Mouse (Mus musculus) hindbrain, embryonic 12.5 days (tissue): ENCODE results near the gene Fut11. TPM values are rescaled to one million over a fixed set of nuclear protein-coding genes. Genes with fewer than 3 reads are reported as not detected.

Experiments used
- ATAC-seq: fragments of 200-750 bp; cut with Nextera tagmentation; 2 replicates; pipeline ENCODE4 v1.8.0; 2017; ENCODE audit warnings: moderate TSS enrichment; ENCODE audit not compliant: low FRiP score
- H3K27ac ChIP-seq: fragments of 300-500 bp; sonication (generic); 2 replicates; pipeline ENCODE4 v1.5.1; 2016; ENCODE audit warnings: mild to moderate bottlenecking
- H3K27me3 ChIP-seq: fragments of 300-500 bp; sonication (generic); 2 replicates; pipeline ENCODE4 v1.6.1; 2016; ENCODE audit warnings: mild to moderate bottlenecking
- H3K36me3 ChIP-seq: fragments of 300-500 bp; sonication (generic); 2 replicates; pipeline ENCODE4 v1.6.1; 2016; ENCODE audit warnings: mild to moderate bottlenecking
- H3K4me1 ChIP-seq: fragments of 300-500 bp; sonication (generic); 2 replicates; pipeline ENCODE4 v1.6.1; 2016
- H3K4me2 ChIP-seq: fragments of 300-500 bp; sonication (generic); replicated peaks from 2 replicates; pipeline ENCODE4 v1.6.1; 2016; ENCODE audit warnings: mild to moderate bottlenecking
- H3K4me3 ChIP-seq: fragments of 300-500 bp; sonication (generic); 2 replicates; pipeline ENCODE4 v1.5.1; 2016; ENCODE audit warnings: mild to moderate bottlenecking
- H3K9ac ChIP-seq: fragments of 300-500 bp; sonication (generic); 2 replicates; pipeline ENCODE4 v1.6.1; 2016; ENCODE audit warnings: mild to moderate bottlenecking, moderate library complexity
- H3K9me3 ChIP-seq: fragments of 300-500 bp; sonication (generic); replicated peaks from 2 replicates; pipeline ENCODE4 v1.6.1; 2016; ENCODE audit warnings: mild to moderate bottlenecking
- WGBS: fragments of 180-500 bp; shearing (Covaris S2); methylation state at CpG from one replicate; pipeline ENCODE4 v1.1.7; 2016; 5-methylcytosine and 5-hydroxymethylcytosine counted together
- polyA plus RNA-seq: library from polyadenylated mRNA; unstranded; fragments of >200 nt; fragmentation: Nextera tagmentation; extraction: Ambion mirVana; gene quantifications from 2 replicates; pipeline ENCODE4 v1.2.1, GENCODE M21; 2016

The Fut11 gene
- polyA plus RNA-seq, 1 experiment from 2014 or later: 32.0 TPM

DNA sequence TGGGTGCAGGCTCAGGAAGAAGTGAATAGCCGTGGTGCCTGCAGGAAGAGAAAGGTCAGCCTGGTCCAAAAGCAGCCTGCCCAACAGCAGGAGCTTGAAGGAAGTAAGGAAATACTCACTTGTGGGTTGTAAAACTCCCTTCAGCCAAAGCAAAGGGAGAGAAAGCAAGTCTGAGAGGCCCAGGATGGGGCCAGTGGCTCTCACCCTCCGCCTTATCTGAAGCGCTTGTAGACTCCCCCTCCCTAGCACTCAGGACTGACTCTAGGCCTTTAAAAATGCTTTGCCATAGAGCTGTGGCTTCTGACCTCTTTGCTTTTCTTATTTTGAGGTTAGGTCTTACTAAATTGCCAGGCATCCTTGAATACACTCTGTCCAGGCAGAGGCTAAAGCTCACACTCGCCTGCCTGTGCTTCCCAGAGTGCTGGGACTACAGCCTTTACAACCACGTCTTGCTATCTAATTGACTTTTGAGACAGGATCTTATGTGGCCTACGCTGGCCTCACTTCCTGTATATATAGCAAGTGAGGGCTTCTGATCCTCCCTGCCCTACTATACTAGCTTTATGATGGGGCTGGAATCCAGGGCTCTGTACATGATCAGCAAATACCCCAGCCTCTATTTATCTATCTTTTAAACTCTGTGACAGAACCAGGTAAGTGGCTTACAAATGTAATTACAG lies 31.0 kb downstream of the Fut11 start:
- H3K9ac ChIP-seq: no peak overlapping the region
- H3K36me3 ChIP-seq: peaks cover 93% of the 10 kb centered on the region
- H3K4me3 ChIP-seq: no peak overlapping the region
- no peak for ATAC-seq
- WGBS: 82% methylated on average over 6 of the region's 6 CpGs
- H3K4me1 ChIP-seq: no peaks in the 10 kb centered on the region
- no peaks in the 10 kb centered on the region for H3K9me3 ChIP-seq
- H3K27me3 ChIP-seq: no peaks in the 10 kb centered on the region
- H3K27ac ChIP-seq: no peak overlapping the region
- H3K4me2 ChIP-seq: no peak overlapping the region

DNA sequence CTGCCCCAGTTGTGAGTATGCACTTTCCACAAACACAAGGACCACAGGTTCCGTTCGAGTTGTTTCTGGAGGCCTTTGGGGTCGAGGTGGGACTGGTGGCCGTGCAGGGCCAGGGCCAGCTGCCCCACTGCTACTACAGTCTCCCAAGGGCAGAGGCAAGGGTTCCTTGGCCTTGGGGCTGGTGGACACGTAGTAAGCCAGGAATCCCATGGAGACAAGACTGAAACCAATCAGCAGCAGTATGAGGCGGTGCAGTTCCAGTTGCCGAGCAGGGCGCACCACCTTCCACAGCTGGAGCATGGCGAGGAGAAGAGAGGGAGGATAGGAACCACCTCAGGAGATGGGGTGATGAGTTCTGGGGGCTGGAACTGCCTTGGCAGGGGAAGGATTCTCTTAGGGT lies 35.1 kb downstream of the Fut11 start:
- Histone ChIP-seq H3K36me3 (peaks cover 55% of the 10 kb centered on the region), H3K27ac (no peak overlapping the region), H3K9ac (no peak overlapping the region), H3K4me2 (no peak overlapping the region), H3K27me3 (no peaks in the 10 kb centered on the region), H3K4me3 (no peak overlapping the region), H3K9me3 (no peaks in the 10 kb centered on the region), H3K4me1 (peaks cover 9% of the 10 kb centered on the region)
- 92% methylated on average over 9 of the region's 9 CpGs for whole genome bisulfite sequencing
- no peak for ATAC-seq

GRCm38 (mm10) chr14:20730853-20731602 lies 36.3 kb downstream of the Fut11 start:
- Histone ChIP-seq H3K36me3 (peaks cover 46% of the 10 kb centered on the region), H3K27me3 (no peaks in the 10 kb centered on the region), H3K27ac (no peak overlapping the region), H3K4me3 (no peak overlapping the region), H3K9ac (no peak overlapping the region), H3K4me1 (peaks cover 13% of the 10 kb centered on the region), H3K4me2 (no peak overlapping the region), H3K9me3 (no peaks in the 10 kb centered on the region)
- WGBS: 94% methylated on average over 9 of the region's 9 CpGs
- ATAC-seq: no peak

- ATAC-seq: no peak
- Histone ChIP-seq H3K27ac (peak overlapping the region; percentile 78; the same call in 1 of the 2 replicates), H3K4me1 (peaks cover 13% of the 10 kb centered on the region), H3K4me2 (peak overlapping the region; percentile 92), H3K4me3 (peak overlapping the region; percentile 89), H3K36me3 (peaks cover 41% of the 10 kb centered on the region), H3K9me3 (no peaks in the 10 kb centered on the region), H3K9ac (peak overlapping the region; percentile 93), H3K27me3 (no peaks in the 10 kb centered on the region)
- WGBS: 51% methylated on average over 12 of the region's 12 CpGs
These were observed 38.5 kb downstream of the Fut11 start for GRCm38 (mm10) chr14:20733041-20733951.

DNA sequence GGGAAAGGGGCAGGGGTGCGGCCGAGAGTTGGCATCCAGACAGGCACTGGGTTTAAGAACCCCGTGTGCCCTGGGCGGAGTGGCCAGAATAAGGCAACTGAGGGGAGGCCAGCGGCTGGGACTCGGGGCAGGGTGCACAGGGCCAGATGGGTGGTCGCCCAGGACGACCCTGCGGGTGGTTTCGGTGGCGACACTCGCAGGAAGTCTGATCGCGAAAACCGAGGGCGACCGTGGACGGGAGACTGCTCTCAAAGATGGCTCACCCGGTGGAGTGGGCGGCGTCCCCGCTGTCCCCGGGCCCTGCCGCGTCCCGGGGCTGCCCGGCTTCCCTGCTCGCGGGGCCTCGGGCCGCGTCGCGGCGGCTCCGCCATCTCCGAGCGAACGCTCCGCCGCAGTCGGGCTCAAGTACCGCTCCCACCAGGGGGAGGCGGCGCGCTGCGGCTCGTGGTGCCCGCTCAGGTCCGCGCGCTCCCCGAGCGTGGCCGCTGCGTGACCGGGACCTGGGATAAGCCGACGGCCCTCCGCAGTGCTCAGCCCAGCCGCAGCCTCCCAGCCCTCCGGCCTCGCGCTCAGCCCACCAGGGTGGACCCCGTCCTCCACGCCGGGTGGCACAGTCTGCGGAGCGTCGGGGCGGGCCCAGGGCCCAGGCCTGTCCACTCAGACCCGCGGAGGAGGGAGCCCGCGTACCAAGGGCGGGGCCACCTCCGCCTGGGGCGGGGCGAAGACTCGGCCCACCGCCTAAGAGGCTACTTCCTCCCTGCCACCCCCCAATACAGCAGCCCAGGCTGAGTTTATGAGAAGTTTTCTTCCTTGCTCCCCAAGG lies 39.4 kb downstream of the Fut11 start, which contains the start of gene Ndst2:
Gene Ndst2, minus strand, starts transcription at position 611 of the 823 bp plus-strand sequence.
- ATAC-seq: peak; percentile 98

DNA sequence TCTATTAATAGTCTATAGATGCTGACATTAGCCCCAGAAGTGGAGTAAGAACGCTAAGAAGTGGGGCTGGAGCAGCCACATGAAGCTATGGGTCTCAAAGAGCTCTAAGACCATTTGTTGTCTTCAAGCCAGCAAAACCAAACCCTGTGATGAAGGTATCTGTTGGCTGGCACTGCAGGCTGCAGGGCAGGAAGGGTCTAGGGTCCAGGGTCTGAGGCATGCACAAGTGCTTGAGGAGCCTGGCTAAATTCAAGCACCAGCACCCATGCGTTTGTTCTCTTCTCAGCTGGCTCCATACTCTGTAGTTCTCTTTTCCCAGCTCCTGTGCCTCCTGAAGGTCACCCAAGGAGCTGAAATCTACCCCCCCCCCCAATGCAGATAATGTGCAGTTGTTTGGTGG lies 40.3 kb downstream of the Fut11 start:
- peaks cover 13% of the 10 kb centered on the region for H3K4me1 ChIP-seq
- peak overlapping the region; percentile 78 for H3K27ac ChIP-seq
- H3K4me3 ChIP-seq: no peak overlapping the region
- no peak overlapping the region for H3K9ac ChIP-seq
- H3K9me3 ChIP-seq: no peaks in the 10 kb centered on the region
- no peak for ATAC-seq
- peaks cover 42% of the 10 kb centered on the region for H3K36me3 ChIP-seq
- 71% methylated on average over 2 of the region's 2 CpGs for WGBS
- no peaks in the 10 kb centered on the region for H3K27me3 ChIP-seq
- no peak overlapping the region for H3K4me2 ChIP-seq

More for the DNA sequence above, 39.4 kb downstream of the Fut11 start, which contains the start of gene Ndst2:
- Histone ChIP-seq H3K4me1 (peaks cover 13% of the 10 kb centered on the region), H3K27me3 (no peaks in the 10 kb centered on the region), H3K9me3 (no peaks in the 10 kb centered on the region), H3K4me2 (peak within 1 kb of the TSS; percentile 92), H3K27ac (peak within 1 kb of the TSS; percentile 78), H3K9ac (peak within 1 kb of the TSS; percentile 93), H3K36me3 (peaks cover 42% of the 10 kb centered on the region), H3K4me3 (peak within 1 kb of the TSS; percentile 89)
- WGBS: under 1% methylated on average over 66 of the region's 81 CpGs

DNA sequence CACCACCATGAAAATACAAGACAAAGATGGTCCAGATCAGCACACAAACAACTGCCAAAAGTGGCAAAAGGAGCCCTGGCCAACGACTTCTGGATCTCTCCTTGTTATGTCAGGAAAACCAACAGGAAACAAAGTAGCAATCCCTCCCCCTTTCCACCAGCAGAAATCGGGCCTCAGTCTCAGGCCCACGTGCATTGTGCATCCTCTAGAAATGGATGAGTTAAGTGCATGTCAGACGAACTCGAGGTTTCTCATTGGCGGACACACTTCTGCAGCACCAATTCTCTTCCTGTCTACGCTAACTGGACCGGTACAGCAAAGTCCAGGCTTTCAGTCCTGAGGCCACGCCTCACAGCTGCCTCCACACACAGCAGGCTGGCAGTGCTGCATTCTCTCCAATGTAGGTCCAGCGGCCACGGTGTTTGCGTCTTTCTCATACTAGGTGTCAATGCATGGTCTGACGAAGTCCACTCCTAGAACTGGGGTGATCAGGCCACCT lies 41.2 kb downstream of the Fut11 start:
- Histone ChIP-seq H3K9me3 (no peaks in the 10 kb centered on the region), H3K27me3 (no peaks in the 10 kb centered on the region), H3K27ac (no peak overlapping the region), H3K4me2 (no peak overlapping the region), H3K36me3 (peaks cover 36% of the 10 kb centered on the region), H3K4me3 (no peak overlapping the region), H3K9ac (no peak overlapping the region), H3K4me1 (peaks cover 13% of the 10 kb centered on the region)
- 91% methylated on average over 13 of the region's 13 CpGs for WGBS
- ATAC-seq: no peak

DNA sequence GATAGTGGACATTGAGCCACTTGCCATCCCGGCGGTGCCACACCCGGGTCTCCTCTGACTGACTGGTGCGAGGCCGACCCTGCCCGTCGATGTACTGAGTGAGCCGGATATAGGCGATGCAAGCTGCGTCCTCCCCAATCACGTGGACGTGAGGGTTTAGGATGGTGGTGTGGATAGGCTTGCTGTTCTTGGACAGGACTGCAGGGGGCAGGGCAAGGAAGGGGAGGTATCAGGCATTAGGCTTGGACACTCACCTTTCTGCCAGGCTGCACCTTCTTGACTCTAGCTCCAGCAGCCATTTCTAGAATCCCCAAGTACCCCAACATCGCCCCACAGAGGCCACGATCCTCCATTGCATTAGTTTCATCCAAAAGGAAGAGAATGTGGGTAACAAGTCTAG lies 42.5 kb downstream of the Fut11 start:
- Histone ChIP-seq H3K9ac (no peak overlapping the region), H3K9me3 (no peaks in the 10 kb centered on the region), H3K4me1 (peaks cover 13% of the 10 kb centered on the region), H3K4me3 (no peak overlapping the region), H3K27ac (no peak overlapping the region), H3K4me2 (no peak overlapping the region), H3K27me3 (no peaks in the 10 kb centered on the region), H3K36me3 (peaks cover 50% of the 10 kb centered on the region)
- 39% methylated on average over 14 of the region's 14 CpGs for WGBS
- no peak for ATAC-seq

- no peak overlapping the region for H3K9ac ChIP-seq
- no peaks in the 10 kb centered on the region for H3K9me3 ChIP-seq
- no peaks in the 10 kb centered on the region for H3K27me3 ChIP-seq
- H3K4me3 ChIP-seq: no peak overlapping the region
- no peak for ATAC-seq
- H3K27ac ChIP-seq: no peak overlapping the region
- peaks cover 58% of the 10 kb centered on the region for H3K36me3 ChIP-seq
- peaks cover 8% of the 10 kb centered on the region for H3K4me1 ChIP-seq
- H3K4me2 ChIP-seq: no peak overlapping the region
- 92% methylated on average over 8 of the region's 8 CpGs for WGBS
These were observed 43.7 kb downstream of the Fut11 start for GRCm38 (mm10) chr14:20738511-20738910.

DNA sequence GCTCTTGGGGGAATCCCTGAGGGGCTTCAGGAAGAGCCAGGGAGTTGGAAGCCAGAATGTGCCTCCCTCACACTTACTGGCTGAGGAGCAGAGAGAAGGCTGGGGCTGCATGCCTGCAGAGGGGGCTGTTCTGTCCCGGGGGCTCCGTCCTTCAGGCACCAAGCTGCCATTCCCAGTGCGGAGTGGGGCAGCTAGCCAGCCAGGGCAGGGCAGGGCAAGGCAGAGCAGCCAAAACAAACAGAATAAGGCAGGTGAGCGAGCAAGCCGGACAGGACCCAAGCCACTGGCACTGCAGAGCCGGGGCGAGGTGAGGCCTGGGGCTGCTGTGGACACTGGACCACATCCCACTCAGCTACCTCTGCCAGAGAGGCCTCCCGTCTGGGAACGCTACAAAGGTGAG lies 46.5 kb downstream of the Fut11 start:
- H3K9ac ChIP-seq: no peak overlapping the region
- H3K9me3 ChIP-seq: no peaks in the 10 kb centered on the region
- WGBS: 89% methylated on average over 9 of the region's 9 CpGs
- ATAC-seq: no peak
- peaks cover 79% of the 10 kb centered on the region for H3K36me3 ChIP-seq
- no peak overlapping the region for H3K4me3 ChIP-seq
- no peak overlapping the region for H3K27ac ChIP-seq
- no peak overlapping the region for H3K4me2 ChIP-seq
- H3K4me1 ChIP-seq: no peaks in the 10 kb centered on the region
- no peaks in the 10 kb centered on the region for H3K27me3 ChIP-seq

- H3K4me3 ChIP-seq: no peak overlapping the region
- H3K9ac ChIP-seq: no peak overlapping the region
- WGBS: 82% methylated on average over 3 of the region's 3 CpGs
- no peak overlapping the region for H3K27ac ChIP-seq
- peaks cover 71% of the 10 kb centered on the region for H3K36me3 ChIP-seq
- no peaks in the 10 kb centered on the region for H3K9me3 ChIP-seq
- H3K4me2 ChIP-seq: no peak overlapping the region
- H3K27me3 ChIP-seq: no peaks in the 10 kb centered on the region
- H3K4me1 ChIP-seq: no peaks in the 10 kb centered on the region
- no peak for ATAC-seq
These were observed 48.8 kb downstream of the Fut11 start for GRCm38 (mm10) chr14:20743614-20744013.
